Mouse (Mus musculus) macrophage (primary cell): ENCODE results near the gene Ctsf. TPM values are rescaled to one million over a fixed set of nuclear protein-coding genes. Genes with fewer than 3 reads are reported as not detected.
A peak's percentile ranks its signal among the peaks of the same experiment; 100 is the strongest.
"Not testable (repeated sequence)": the region's sequence is repeated elsewhere in the genome, so short reads cannot be mapped to it uniquely, and the experiment has no call there.

Experiments used
- H3K27ac ChIP-seq: fragments of 350-480 bp; formaldehyde crosslinking; 2 replicates; pipeline ENCODE4 v1.9.0; 2021
- H3K36me3 ChIP-seq: fragments of 350-480 bp; formaldehyde crosslinking; 2 replicates; pipeline ENCODE4 v1.9.0; 2021; ENCODE audit errors: inconsistent target
- H3K4me3 ChIP-seq: fragments of 350-480 bp; formaldehyde crosslinking; 2 replicates; pipeline ENCODE4 v1.9.0; 2021; ENCODE audit errors: inconsistent target
- H3K79me2 ChIP-seq: fragments of 350-480 bp; formaldehyde crosslinking; 2 replicates; pipeline ENCODE4 v1.9.0; 2021; ENCODE audit errors: inconsistent target
- WGBS: methylation state at CpG from one replicate; pipeline ENCODE4 v1.1.7; 2026; ENCODE audit warnings: inconsistent platforms; ENCODE audit not compliant: missing documents; 5-methylcytosine and 5-hydroxymethylcytosine counted together
- polyA plus RNA-seq: library from polyadenylated mRNA; stranded (reverse); fragments of 250-400 nt; gene quantifications from 3 replicates; pipeline ENCODE4 v1.2.4, GENCODE M21; 2018; ENCODE audit warnings: inconsistent platforms
- total RNA-seq, 78 experiments: library from RNA; depleted of rRNA; stranded (reverse); fragments of 250-400 nt; gene quantifications; 1 replicate in 9 of 78; 2 replicates in 24 of 78; 3 replicates in 43 of 78; 4 replicates in 2 of 78; pipeline ENCODE4 v1.2.4; 2018; ENCODE audit warnings: inconsistent platforms in 56 of 78

Ctsf gene
- 10 to 100 TPM in 9 of 26 experiments, 1 to 10 TPM in 17; 1.1 to 36.7 (median 8.0) TPM for total RNA-seq (2018; cell fraction: chromatin; rRNA removed)
- 10 to 100 TPM in 13 of 26 experiments, 1 to 10 TPM in 13; 3.2 to 16.9 (median 8.0) TPM for total RNA-seq (2018; cell fraction: cytosol; rRNA removed)
- 10 to 100 TPM in 11 of 26 experiments, 1 to 10 TPM in 15; 3.6 to 33.3 (median 9.5) TPM for total RNA-seq (2018; cell fraction: nucleus; rRNA removed)
- polyA plus RNA-seq: 5.4 to 22.4 TPM (median 9.6 TPM) in 3 replicates

DNA sequence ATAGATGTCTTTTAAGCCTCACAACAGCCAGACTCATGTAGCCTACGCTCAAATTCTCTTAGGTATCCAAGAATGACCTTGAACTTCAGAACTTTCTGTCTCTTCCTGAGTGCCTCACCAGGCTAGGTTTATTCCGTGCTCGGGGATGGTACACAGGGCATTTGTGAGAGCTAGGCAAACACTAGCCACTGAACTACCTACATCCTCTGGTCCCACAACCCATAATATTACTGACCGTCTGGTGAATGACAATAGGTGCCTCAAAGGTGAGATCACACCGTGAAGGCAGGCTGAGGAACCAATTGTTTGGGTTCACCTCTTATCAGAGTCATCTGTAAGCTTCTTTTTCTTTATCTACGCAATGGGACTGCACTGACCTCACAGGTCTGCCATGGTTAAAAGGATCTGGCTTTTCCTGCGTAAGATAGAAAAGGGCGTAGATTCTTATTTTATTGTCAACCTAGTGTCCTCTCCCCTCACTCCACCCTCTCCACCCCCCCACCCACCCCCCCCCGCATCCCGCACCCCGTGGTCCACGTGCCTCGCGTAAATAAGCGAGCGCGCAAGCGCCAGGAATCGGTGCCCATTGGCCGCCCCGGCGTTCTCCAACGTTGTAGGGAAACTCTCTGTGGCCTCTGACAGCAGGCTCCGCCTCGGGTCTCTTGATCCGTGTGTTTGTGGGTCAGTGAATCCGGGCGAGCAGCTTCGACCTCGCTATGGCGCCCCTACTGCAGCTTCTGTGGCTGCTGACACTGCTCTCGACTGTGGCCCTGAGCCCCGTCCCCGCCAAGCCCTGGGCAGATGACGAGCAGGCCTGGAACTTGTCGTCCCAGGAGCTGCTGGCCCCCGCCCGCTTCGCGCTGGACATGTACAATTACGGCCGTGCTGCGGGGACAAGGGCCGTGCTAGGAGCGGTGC, at the start of gene Ctsf:
TSS of gene Ctsf (plus strand) at position 579 of the 918 bp plus-strand sequence.
- 7% methylated on average over 39 of the region's 45 CpGs for WGBS
- H3K36me3 ChIP-seq: no peaks in the 10 kb centered on the region
- no peaks in the 10 kb centered on the region for H3K79me2 ChIP-seq
- no peak within 1 kb of the TSS for H3K27ac ChIP-seq
- peak within 1 kb of the TSS; percentile 12; the same call in 1 of the 2 replicates for H3K4me3 ChIP-seq

DNA sequence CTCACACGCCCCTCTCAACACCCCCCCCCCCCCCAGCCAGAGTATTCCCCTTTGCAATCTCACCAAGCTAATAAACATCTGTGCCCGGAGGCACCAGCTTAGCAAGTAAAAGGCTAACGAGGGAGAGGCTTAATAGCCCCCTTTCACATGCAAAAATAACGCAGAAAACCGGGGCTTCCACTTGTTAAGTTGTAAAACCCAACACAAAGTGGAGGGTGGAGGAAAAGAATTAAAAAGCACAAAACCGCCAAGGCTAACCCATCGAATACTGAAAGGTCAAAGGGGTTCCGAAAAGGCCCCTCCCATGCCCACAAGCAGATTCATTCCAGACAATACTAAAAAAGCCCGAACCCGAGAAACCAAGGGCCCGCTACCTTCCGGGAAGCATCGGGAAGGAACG, 44.6 kb upstream of the Ctsf start:
- WGBS: under 1% methylated on average over 14 of the region's 14 CpGs
- H3K36me3 ChIP-seq: no peaks in the 10 kb centered on the region
- H3K27ac ChIP-seq: peak overlapping the region; percentile 75
- H3K4me3 ChIP-seq: peak overlapping the region; percentile 95
- peaks cover 57% of the 10 kb centered on the region for H3K79me2 ChIP-seq

DNA sequence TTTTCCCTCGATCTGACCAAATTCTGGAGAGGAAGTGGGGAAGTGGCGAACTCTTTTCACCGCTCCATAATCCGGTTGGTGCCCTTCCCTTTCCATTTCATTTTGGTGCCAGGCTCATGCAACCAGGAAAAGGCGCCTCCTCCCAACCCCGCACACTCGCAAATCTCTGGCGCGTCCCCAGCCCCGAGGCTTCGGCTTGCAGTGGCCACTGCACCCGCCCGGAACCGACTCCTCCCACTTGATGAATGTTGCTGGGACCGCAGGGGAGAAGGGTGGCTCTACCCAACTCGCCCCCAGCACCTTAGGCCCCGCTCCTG, 44.2 kb upstream of the Ctsf start:
- Histone ChIP-seq H3K36me3 (no peaks in the 10 kb centered on the region), H3K4me3 (peak overlapping the region; percentile 95), H3K27ac (peak overlapping the region; percentile 75), H3K79me2 (peaks cover 53% of the 10 kb centered on the region)
- 1% methylated on average over 17 of the region's 17 CpGs for WGBS

DNA sequence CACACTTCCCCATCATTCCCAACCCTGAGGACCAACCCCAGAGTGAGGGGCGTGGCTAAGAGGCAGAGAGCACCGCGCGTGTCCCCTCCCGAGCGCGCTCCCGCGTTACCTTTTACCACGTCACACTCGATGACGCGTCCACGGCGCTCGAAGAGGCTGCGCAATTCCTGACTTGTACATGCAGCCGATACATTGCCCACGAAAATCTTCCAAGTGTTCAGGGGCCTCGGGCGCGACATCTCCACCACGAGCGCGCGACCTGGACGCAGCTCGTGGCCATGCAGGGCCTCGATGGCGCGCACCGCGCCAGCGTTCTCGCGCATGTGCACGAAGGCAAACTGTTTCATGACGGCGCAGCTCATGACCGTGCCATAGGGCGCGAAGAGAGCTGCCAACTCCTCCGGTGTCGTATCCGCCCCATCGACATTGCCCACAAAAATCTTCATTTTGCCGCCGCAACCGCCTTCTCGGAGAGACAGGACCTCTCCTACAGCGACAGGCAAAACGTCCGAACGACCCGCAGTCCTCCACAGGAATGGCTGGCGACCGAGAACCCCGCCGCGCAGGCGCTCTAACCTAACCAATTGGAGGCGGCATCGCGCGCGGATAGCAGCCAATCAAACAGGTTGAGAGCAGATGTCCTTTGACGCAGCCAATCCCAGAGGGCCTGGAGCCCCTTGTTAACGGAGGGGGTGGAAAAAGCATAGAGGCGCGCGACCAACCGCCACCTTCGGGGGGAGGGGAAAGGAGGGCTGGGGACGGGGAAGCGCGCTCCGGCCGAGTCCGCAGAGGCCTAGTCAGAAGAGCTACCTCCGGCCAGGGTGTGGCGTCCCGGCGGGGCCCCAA, 43.6 kb upstream of the Ctsf start, which contains the start of the genes Gm21992 and Rbm14:
TSS of gene Gm21992 (minus strand) at position 550 of the 846 bp plus-strand sequence.
TSS of gene Rbm14 (minus strand) at position 572 of the 846 bp plus-strand sequence.
- Histone ChIP-seq H3K36me3 (no peaks in the 10 kb centered on the region), H3K79me2 (peaks cover 47% of the 10 kb centered on the region), H3K27ac (peak within 1 kb of the TSS; percentile 75), H3K4me3 (peak within 1 kb of the TSS; percentile 95)
- WGBS: under 1% methylated on average over 83 of the region's 83 CpGs

DNA sequence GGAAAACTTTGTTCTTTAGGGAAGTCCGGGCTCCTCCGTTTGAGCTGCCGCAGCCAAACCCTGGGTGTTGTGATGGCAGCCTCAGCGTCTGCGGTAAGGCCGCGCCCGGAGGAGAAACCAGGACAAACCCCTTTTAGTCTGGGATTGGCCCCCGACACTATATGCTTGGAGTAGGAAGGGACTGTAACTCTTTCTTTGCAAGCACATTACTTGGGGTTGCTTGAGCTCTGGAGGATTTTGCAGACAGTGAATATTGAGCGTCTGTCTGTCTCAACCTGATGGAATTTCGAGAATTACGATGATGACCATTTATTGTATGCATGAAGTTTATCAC, 43.1 kb upstream of the Ctsf start:
- 1% methylated on average over 12 of the region's 12 CpGs for WGBS
- Histone ChIP-seq H3K36me3 (no peaks in the 10 kb centered on the region), H3K79me2 (peaks cover 41% of the 10 kb centered on the region), H3K4me3 (peak overlapping the region; percentile 95), H3K27ac (peak overlapping the region; percentile 70)

DNA sequence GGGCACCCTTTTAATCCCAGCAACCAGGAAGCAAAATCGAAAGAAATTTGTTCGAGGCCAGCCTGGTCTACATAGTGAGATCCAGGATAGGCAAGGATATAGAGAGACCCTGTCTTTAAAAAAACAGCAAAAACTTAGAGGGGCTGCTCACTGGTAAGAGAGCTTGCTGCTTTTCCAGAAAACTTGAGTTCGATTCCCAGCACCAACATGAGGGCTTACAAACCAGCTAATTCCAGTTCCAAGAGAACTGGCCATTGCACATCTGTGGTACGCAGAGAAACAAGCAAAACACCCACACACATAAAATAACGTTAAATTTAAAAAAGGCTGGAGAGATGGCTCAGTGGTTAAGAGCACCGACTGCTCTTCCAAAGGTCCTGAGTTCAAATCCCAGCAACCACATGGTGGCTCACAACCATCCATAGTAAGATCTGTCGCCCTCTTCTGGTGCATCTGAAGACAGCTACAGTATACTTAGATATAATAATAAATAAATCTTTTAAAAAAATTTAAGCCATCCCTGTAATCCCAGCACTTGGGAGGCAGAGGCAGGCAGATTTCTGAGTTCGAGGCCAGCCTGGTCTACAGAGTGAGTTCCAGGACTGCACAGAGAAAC, 42.5 kb upstream of the Ctsf start:
- H3K36me3 ChIP-seq: not testable (repeated sequence)
- 73% methylated on average over 8 of the region's 8 CpGs for WGBS
- H3K79me2 ChIP-seq: peaks cover 36% of the 10 kb centered on the region
- H3K4me3 ChIP-seq: peak overlapping the region; percentile 95
- H3K27ac ChIP-seq: peak overlapping the region; percentile 70

DNA sequence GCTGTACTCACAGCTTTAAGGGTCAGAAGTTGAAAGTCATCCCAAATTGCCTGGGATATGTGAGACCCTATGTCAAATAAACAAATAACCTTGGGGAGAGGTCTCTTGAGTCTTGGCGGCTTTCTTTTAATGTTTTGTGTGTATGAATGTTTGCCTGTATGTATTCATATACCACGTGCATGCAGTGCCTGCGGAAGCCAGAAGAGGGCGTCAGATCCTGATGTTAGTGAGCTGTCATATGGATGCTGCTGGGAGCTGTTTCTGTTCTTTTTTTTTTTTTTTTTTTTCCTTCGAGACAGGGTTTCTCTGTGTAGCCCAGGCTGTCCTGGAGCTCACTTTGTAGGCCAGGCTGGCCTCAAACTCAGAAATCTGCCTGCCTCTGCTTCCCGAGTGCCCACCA, 41.9 kb upstream of the Ctsf start:
- no peak overlapping the region for H3K27ac ChIP-seq
- no peaks in the 10 kb centered on the region for H3K36me3 ChIP-seq
- WGBS: 93% methylated on average over 5 of the region's 6 CpGs
- peaks cover 30% of the 10 kb centered on the region for H3K79me2 ChIP-seq
- H3K4me3 ChIP-seq: no peak overlapping the region

DNA sequence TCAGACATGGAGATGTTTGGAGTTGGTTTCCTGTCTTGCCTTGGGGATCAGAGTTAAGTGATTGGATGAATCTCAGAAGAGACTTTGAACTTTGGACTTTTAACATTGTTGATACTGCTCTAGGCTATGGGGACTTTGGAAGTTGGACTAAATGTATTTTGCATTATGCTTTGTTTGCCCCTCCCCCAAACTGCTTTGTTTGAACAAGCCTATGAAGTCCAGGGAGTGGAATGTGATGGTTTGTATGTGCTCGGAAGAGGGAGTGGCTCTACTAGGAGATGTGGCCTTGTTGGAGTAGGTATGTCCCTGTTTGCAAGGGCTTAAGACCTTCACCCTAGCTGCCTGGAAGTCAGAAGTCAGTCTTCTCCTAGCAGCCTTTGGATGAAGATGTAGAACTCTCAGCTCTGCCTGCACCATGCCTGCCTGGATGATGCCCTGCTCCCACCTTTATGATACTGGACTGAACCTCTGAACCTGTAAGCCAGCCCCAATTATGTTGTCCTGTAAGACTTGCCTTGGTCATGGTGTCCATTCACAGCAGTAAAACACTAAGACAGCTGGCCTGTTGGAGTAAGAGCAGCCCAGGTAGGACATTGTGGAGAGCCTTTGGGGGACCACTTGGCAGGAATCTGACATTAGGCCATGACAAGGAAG, 37.6 kb upstream of the Ctsf start:
- H3K79me2 ChIP-seq: no peaks in the 10 kb centered on the region
- no peak overlapping the region for H3K27ac ChIP-seq
- H3K4me3 ChIP-seq: no peak overlapping the region
- WGBS: 100% methylated on average over 1 of the region's 1 CpGs
- no peaks in the 10 kb centered on the region for H3K36me3 ChIP-seq

DNA sequence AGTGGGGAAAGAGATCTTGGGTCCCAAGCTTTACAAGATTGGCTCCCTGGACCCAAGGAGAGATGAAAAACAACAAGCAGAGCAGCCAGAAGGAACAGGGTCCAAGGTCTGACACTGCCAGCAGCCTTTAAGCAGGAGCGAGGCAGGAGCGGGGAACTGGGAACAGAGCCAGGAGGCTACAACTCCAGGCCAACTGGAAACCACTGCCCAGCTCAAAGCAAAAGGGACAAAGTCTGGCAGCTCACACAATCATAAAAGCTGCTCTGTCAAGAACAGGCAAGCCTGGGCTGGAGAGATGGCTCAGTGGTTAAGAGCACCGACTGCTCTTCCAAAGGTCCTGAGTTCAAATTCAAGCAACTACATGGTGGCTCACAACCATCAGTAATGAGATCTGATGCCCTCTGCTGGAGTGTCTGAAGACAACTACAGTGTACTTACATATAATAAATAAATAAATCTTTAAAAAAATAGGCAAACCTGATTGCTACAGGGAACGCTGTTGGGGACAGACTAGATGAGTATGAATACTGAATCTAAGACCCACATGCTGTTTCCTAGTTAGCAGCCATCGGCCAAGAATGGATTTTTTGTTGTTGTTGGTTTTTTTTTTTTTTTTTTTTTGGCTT, 34.1 kb upstream of the Ctsf start:
- H3K27ac ChIP-seq: no peak overlapping the region
- no peaks in the 10 kb centered on the region for H3K79me2 ChIP-seq
- H3K4me3 ChIP-seq: no peak overlapping the region
- 88% methylated on average over 5 of the region's 5 CpGs for WGBS
- peaks cover 13% of the 10 kb centered on the region; the same call in 1 of the 2 replicates for H3K36me3 ChIP-seq

DNA sequence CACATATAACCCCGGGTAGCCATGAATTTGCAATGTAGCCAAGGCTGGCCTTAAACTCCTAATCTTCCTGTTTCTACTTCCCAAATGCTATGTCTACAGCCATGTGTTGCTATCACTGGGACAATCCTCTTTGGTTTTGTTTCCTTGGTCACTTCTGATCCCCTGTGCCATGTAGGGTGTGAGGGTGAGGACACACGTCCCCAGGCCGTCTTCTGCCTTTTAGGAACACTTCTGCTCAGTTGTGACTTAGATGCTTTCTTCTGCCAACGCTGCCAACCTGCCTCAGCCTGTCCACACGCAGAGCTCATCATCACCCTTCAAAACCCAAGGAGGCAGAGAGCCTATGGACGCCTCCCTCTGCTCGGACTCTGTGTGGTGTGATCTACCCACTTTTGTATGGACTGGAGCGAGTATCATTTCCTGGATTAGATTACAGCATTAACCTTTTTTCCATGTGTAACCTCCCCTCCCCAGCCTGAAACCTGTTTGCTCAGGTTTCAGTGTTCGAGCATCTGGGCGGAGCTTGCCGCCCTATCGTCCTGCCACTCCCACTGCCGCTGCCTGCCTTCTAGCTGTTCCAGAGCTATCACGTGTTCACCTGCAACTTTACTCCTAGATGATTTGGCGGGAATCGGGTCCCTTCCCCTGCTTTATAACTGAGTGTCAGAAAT, 26.4 kb upstream of the Ctsf start:
- WGBS: 88% methylated on average over 16 of the region's 16 CpGs

DNA sequence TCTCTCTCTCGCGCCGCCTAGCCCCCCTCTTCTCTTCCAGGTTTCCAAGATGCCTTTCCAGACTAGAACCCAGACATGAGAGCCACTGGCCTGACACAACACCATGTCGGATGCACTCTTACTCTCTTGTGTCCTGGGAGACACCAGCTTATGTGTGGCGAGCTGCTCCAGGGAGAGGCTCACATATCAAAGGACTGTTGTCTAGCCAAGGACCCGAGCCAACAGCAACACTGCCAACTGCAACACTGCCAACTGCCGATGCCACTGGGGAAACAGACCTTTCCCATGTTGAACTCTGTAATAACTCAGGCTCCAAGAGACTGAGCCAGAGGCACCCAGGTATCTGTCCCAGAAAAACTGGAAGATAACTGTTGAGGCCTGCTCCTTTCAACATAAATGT, 25.8 kb upstream of the Ctsf start:
- H3K36me3 ChIP-seq: peaks cover 23% of the 10 kb centered on the region
- H3K27ac ChIP-seq: no peak overlapping the region
- no peak overlapping the region for H3K4me3 ChIP-seq
- 96% methylated on average over 7 of the region's 7 CpGs for WGBS
- no peaks in the 10 kb centered on the region for H3K79me2 ChIP-seq

More for the DNA sequence above, 26.4 kb upstream of the Ctsf start:
- H3K27ac ChIP-seq: no peak overlapping the region
- H3K4me3 ChIP-seq: no peak overlapping the region
- no peaks in the 10 kb centered on the region for H3K79me2 ChIP-seq
- H3K36me3 ChIP-seq: peaks cover 23% of the 10 kb centered on the region

DNA sequence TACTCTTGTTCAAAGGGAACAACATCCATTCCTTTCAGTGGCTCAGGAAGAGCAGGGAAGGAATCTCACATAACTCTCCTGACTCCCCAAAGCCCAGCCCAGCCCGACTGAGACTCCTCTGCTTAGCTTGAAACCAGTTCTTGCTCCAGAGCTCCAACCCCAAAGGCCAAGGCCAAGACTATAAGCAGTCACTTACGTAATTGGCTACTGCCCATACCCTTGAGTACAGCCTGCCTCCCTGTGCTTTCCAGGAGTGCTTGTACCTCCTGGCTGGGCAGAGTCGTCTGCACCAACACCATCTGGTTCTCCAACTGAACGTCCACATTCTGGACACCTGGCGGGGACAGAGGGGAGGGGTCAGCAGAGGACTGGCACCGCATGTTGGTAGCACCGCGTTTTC, 21.0 kb upstream of the Ctsf start:
- Histone ChIP-seq H3K4me3 (no peak overlapping the region), H3K27ac (no peak overlapping the region), H3K36me3 (peaks cover 7% of the 10 kb centered on the region), H3K79me2 (peaks cover 7% of the 10 kb centered on the region; the same call in 1 of the 2 replicates)
- WGBS: 95% methylated on average over 8 of the region's 8 CpGs

DNA sequence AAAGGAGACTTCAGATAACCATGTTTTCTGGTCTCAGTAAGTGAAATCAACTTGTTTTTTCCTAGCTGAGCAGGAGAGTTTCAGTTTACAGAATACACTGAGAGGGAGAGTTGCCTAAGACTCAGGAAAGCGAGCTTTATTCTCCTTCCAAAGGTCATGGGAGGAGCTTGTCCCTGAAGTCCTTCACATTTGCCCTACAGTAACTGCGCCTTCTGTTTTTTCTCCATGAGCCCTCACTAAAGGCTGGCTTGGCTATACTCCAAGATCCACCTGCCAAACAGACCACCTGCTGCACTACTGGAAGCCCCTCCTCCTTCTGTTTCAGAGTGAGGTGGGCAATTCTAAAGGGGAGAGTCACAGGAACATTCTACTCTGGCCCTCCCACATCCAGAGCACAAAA, 18.8 kb upstream of the Ctsf start:
- no peak overlapping the region for H3K27ac ChIP-seq
- peaks cover 7% of the 10 kb centered on the region for H3K36me3 ChIP-seq

More for the DNA sequence above, 18.8 kb upstream of the Ctsf start:
- 76% methylated on average over 2 of the region's 2 CpGs for WGBS
- H3K79me2 ChIP-seq: peaks cover 7% of the 10 kb centered on the region; the same call in 1 of the 2 replicates
- H3K4me3 ChIP-seq: no peak overlapping the region
